18 mouse cellular contexts compared by ENCODE assay signal in the genomic region with DNA sequence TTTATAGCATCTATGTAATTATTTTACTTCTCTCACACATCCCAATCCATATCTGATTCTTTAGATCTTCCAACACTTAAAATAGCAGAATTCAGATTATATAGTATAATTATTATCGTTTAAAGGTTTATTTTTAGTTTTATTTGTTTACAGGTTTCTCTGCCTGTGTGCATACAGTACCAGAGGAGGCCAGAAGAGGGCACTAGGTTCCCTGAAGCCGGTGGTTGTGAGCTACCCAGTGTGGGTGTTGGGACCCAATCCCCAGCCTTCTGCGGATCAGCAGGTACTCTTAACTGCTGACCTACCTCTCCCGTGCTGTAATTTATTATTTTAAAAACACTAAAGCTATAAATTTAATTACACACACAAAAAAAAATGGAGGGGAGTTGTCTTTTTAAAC.
DNase-seq lines count a peak whose midpoint lies in the region; ATAC-seq and TF ChIP-seq lines count a peak whose summit lies in the region.
"Had no signal": no experiment of that assay in that cellular context is flagged by ENCODE, and none has a peak within 500 bp of the region (broad histone marks: within the 10 kb centered on the region; RNA-seq: fewer than 3 reads in every experiment).

No protein-coding gene starts in this region.

- no peak for TF ChIP-seq POLR2A in bone marrow, adult 2 months (IDR thresholded peaks at IDR 0.05; ENCODE audit: borderline replicate concordance, control insufficient read depth, low read depth, low read length)

- ATAC-seq in liver, postnatal 0 days, result no peak
- ATAC-seq in liver, embryonic 12.5 days, result no peak
- ATAC-seq: Patski had no signal

- H3K9me3 ChIP-seq in liver, postnatal 0 days (ENCODE audit: low read length), result no peaks in the 10 kb centered on the region
- H3K9me3 ChIP-seq in liver, embryonic 12.5 days (replicated peaks), result 0 out of 2 replicates have a peak, but pooled peaks cover 3% of the 10 kb centered on the region
- H3K9me3 ChIP-seq: hindbrain, embryonic 15.5 days; neural tube, embryonic 15.5 days had no signal

- H3K27me3 ChIP-seq in liver, postnatal 0 days (ENCODE audit: insufficient read depth, low read length), result peaks cover 7% of the 10 kb centered on the region; the same call in 1 of the 2 replicates
- peaks cover 24% of the 10 kb centered on the region for H3K27me3 ChIP-seq in liver, embryonic 12.5 days (replicated peaks)

- TF ChIP-seq CTCF in gastrocnemius, adult 2 months (IDR thresholded peaks at IDR 0.05), result peak; percentile 42
- peak; percentile 31 for TF ChIP-seq CTCF in liver, postnatal 0 days (IDR thresholded peaks at IDR 0.05; ENCODE audit: low read depth)
- peak; percentile 23; the same call in 1 of the 2 replicates for TF ChIP-seq CTCF in bone marrow, adult 2 months (IDR thresholded peaks at IDR 0.05; ENCODE audit: control insufficient read depth, insufficient read depth, low read length)

- no peaks in the 10 kb centered on the region for H3K36me3 ChIP-seq in liver, postnatal 0 days (replicated peaks; ENCODE audit: insufficient read depth, low read length)
- no peaks in the 10 kb centered on the region for H3K36me3 ChIP-seq in liver, embryonic 12.5 days
- H3K36me3 ChIP-seq: hindbrain, embryonic 15.5 days; liver, embryonic 13.5 days; neural tube, embryonic 15.5 days had no signal

- no peak overlapping the region for H3K4me2 ChIP-seq in liver, postnatal 0 days (ENCODE audit: low read depth, low read length)
- H3K4me2 ChIP-seq in liver, embryonic 12.5 days, result no peak overlapping the region

- H3K4me1 ChIP-seq in liver, postnatal 0 days (ENCODE audit: insufficient read depth), result peaks cover 6% of the 10 kb centered on the region; the same call in 1 of the 2 replicates
- peaks cover 10% of the 10 kb centered on the region for H3K4me1 ChIP-seq in liver, embryonic 12.5 days
- no peaks in the 10 kb centered on the region; the same call in 1 of the 2 replicates for H3K4me1 ChIP-seq in bone marrow, adult 2 months (ENCODE audit: control insufficient read depth, insufficient read depth, low read length)

- no peak overlapping the region for H3K4me3 ChIP-seq in gastrocnemius, adult 2 months
- no peak overlapping the region for H3K4me3 ChIP-seq in liver, postnatal 0 days (ENCODE audit: low read depth, low read length)
- no peak overlapping the region for H3K4me3 ChIP-seq in liver, embryonic 12.5 days
- no peak overlapping the region for H3K4me3 ChIP-seq in bone marrow, adult 2 months (replicated peaks; ENCODE audit: control insufficient read depth, low read depth, low read length)

- WGBS in liver, postnatal 0 days (ENCODE audit: insufficient replicate concordance), result 78% methylated on average over 4 of the region's 4 CpGs
- WGBS in liver, embryonic 12.5 days (ENCODE audit: insufficient replicate concordance), result 72% methylated on average over 4 of the region's 4 CpGs
- WGBS in bone marrow, adult 2 months, result 82% methylated on average over 4 of the region's 4 CpGs

- H3K9ac ChIP-seq in liver, postnatal 0 days (replicated peaks), result no peak overlapping the region
- no peak overlapping the region for H3K9ac ChIP-seq in liver, embryonic 12.5 days
- H3K9ac ChIP-seq: liver, embryonic 13.5 days; neural tube, embryonic 15.5 days had no signal

- no peak for TF ChIP-seq EP300 in liver, postnatal 0 days (IDR thresholded peaks at IDR 0.05; ENCODE audit: low read depth)

- intact Hi-C loops in gastrocnemius, adult 2 months (cut with DNase I), result loop anchor here (10.0 kb wide), 1 partner anchor 682 kb away; no protein-coding TSS in a partner anchor
- intact Hi-C loops in gastrocnemius, postnatal 36 days (cut with DNase I), result loop anchor here (10.0 kb wide), 1 partner anchor 712 kb away; no protein-coding TSS in a partner anchor

- no peak for DNase-seq in gastrocnemius, adult 2 months
- DNase-seq in gastrocnemius, postnatal 36 days, result no peak
- DNase-seq in liver, postnatal 0 days, result no peak
- peak; percentile 44 for DNase-seq in A20 (ENCODE audit: low read depth, low spot score)
- DNase-seq in urinary bladder, postnatal 4 days (ENCODE audit: low spot score in 2 of 2), result no peak
- no peak for DNase-seq in adrenal gland, postnatal 4 days (ENCODE audit: low spot score in 2 of 2)
- DNase-seq: adrenal gland, adult 2 months; cerebellum, postnatal 14 days; heart, adult 18-20 months; heart, postnatal 10 days; kidney, adult 9 months; liver, embryonic 13.5 days; retina, postnatal 1 day had no signal

- H3K27ac ChIP-seq in gastrocnemius, adult 2 months, result no peak overlapping the region
- H3K27ac ChIP-seq in liver, postnatal 0 days (ENCODE audit: low read depth), result no peak overlapping the region
- H3K27ac ChIP-seq in liver, embryonic 12.5 days, result no peak overlapping the region
- H3K27ac ChIP-seq in bone marrow, adult 2 months (ENCODE audit: control insufficient read depth, insufficient read depth, low read depth, low read length, poor library complexity), result no peak overlapping the region
- H3K27ac ChIP-seq: liver, embryonic 13.5 days had no signal
